Mouse (Mus musculus) ovary, postnatal 14 days (tissue): ENCODE results near the gene Nck1.

Source experiments
- DNase-seq: peaks from one replicate; pipeline ENCODE4 v3.0.0; 2022; ENCODE audit warnings: low spot score

Nck1 gene

DNA sequence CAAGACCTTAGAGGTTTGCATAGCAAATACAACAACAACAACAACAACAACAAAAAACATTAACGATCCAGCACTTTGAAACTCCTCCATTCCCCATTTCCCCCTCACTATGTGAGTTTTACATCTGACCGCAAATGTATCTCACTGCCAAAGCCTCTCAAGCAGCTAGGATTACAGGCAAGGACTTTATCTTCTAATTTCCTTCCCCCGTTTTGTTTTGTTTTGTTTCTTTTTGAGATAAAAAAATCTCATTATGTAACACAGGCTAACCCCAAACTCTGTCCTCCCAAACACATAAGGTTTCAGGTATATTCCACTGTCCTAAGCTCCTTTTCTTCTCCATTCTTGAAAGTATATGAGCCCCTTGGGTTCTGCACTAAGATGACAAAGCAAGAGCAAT is 11.2 kb downstream of the Nck1 start:
- DNase-seq: no peak

GRCm38 (mm10) chr9:100532847-100533505 is 13.0 kb downstream of the Nck1 start:
- DNase-seq: no peak

DNA sequence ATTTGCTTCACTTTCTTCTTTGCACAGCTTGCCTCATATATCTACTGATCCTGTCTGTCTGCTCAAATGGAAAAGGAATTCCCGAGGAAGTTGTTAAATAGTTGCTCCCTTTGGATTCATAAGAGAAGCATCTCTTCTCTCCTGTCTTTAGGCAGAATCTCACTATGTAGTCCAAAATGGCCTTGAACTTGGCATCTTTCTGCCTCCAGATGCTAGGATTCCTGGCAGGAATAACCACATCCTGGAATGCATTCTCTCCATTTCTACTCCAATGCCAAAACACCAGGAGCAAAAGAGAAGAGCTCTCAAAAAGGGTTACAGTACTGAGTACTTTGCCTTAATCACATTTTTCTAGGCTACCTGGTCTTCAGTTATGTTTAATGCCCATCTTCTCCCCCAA is 14.6 kb downstream of the Nck1 start:
- no peak for DNase-seq

GRCm38 (mm10) chr9:100525225-100525624 is 20.7 kb downstream of the Nck1 start:
- DNase-seq: no peak

DNA sequence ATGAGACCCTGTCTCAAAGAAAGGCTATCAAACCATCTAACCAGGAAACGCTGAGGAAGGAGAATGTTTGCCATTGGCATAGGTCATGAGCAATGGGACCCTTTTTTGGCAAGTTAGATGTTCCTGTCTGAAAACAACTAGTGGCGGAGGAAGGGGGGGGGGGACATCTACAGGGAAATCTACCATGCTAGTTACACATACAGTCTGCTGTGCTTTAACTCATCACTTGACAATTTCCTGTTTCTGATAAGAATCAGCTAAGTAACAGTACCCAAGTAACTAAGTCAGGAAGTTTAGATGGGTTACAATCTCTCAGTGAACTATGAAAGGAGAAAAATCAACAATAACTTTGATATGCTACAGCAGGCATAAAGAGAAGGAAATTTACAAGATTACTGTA is 23.9 kb downstream of the Nck1 start:
- DNase-seq: no peak

DNA sequence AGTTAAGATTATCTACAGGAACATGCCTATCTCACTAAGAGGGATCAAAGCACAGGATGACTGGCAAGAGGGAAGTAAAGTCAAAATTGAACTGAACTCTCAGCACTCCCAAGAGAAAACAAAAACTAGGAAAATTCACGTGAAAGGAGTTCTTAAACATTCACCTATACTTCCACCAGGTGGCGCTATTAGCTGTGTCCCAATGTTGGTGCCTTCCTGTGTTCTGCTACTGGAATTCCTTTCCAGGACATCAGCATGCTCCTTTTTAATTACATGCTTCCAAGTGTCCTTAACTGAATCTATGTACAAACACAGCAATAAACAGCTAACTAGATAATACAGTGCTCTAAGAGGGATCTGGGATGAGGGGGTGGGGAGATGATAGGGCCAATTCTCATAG is 25.3 kb downstream of the Nck1 start:
- DNase-seq: peak; percentile 42

GRCm38 (mm10) chr9:100520012-100520411 is 25.9 kb downstream of the Nck1 start:
- DNase-seq: no peak

DNA sequence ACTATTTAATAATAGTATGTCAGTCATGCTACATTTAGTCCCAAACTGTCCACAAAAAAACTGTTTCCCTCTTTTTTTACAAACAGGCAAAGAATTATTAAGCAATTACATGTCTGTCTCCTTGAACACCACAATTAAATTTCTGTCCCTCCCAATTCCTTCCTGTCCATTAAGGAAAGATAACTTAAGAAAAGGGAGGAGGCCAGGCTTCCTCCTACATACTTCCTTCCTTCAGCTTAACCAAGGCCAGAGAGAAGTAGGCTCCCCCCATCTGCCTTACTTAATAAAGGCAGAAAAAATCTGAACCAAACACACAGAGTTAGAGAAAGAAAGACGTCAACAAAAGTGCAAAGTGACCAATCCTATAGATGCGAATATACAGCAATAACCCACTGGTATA is 38.4 kb downstream of the Nck1 start:
- no peak for DNase-seq

- peak; percentile 27 for DNase-seq
These were observed 39.3 kb downstream of the Nck1 start for GRCm38 (mm10) chr9:100506652-100507051.

- DNase-seq: no peak
These were observed 40.4 kb downstream of the Nck1 start for GRCm38 (mm10) chr9:100505498-100505897.

GRCm38 (mm10) chr9:100493611-100494261 is 52.2 kb downstream of the Nck1 start:
- no peak for DNase-seq

DNA sequence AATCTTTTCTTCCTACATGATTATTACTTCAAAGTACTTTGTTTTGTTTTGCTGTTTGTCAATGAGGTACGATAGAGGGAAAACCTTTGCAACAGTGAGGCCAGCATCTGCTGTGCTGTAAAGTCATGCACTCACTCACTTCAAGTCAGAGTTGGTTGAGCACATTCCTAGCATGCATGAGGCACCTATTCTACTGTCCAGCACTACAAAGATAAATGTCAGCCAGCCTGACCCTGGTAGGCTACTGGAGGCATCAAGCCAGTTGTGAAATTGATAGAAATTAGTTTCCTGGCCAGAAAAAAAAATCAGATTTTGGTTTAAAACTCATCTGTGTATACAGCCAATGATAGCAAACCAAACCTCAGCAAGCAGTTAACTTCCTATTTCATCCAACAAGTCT is 54.5 kb downstream of the Nck1 start:
- no peak for DNase-seq

- DNase-seq: no peak
These were observed 57.0 kb downstream of the Nck1 start for GRCm38 (mm10) chr9:100488969-100489368.

GRCm38 (mm10) chr9:100488056-100488713 is 57.7 kb downstream of the Nck1 start:
- DNase-seq: no peak

DNA sequence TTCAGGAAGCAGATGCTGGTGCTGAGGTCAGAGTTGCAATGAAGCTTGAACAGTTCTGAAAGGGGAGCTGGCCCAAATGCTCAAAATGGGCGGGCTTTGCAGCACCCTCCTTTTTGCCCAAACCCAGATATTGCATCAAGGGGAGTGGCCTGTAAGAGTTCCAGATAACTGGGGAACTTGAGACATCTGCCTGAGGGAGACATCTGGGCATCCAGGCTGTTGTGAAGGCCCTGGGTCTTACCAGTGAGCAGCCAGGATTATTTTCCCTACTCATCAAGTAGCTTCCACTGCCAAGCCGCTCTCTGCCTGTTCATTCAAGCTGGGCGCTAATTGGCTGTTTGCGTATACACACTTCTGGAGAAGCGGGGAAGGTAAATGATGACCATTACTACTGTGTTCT is 59.5 kb downstream of the Nck1 start, which contains the start of gene Il20rb:
Gene Il20rb, minus strand, starts transcription at position 358 of the 400 bp plus-strand sequence.
- no peak for DNase-seq

- no peak for DNase-seq
These were observed 62.6 kb downstream of the Nck1 start for GRCm38 (mm10) chr9:100483318-100483717.

GRCm38 (mm10) chr9:100481626-100482025 is 64.3 kb downstream of the Nck1 start:
- DNase-seq: no peak

DNA sequence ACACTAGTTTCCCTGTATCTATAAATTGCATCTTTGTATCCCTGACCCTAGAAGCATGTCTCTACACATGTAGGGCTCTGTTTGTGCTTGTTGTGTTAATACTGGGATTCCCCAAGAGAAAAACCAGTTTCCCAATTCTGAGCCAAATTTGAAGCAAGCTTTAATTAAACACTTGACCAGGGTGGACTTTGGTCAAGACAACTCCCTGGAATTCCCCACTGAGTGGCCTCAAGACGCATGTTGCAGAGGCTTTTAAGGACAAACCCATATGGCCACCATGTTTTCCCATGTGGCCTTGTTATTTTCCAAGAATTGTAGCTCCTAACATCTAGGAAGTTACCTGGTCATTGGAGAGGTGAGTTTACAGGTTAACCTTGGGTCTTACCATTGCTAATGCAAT is 71.9 kb downstream of the Nck1 start:
- no peak for DNase-seq

GRCm38 (mm10) chr9:100473361-100473760 is 72.6 kb downstream of the Nck1 start:
- no peak for DNase-seq

GRCm38 (mm10) chr9:100472931-100473330 is 73.0 kb downstream of the Nck1 start:
- DNase-seq: no peak

DNA sequence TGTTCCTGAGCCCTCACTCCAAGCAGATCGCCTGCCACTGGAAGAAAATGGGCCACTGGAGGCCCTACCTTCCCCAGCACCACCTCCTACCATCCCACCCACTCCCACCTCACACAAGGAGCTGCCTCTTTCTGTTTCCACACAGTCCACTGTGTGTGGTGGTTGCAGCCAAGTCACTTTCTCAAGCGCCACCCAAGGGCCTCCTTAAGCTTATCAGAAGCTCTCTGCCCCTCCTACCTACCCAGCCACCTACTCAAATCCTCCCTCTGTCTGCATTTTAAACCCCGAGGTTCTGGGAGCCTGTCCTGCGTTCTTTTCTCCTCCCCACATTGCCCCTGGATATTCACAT is 74.4 kb downstream of the Nck1 start:
- no peak for DNase-seq

DNA sequence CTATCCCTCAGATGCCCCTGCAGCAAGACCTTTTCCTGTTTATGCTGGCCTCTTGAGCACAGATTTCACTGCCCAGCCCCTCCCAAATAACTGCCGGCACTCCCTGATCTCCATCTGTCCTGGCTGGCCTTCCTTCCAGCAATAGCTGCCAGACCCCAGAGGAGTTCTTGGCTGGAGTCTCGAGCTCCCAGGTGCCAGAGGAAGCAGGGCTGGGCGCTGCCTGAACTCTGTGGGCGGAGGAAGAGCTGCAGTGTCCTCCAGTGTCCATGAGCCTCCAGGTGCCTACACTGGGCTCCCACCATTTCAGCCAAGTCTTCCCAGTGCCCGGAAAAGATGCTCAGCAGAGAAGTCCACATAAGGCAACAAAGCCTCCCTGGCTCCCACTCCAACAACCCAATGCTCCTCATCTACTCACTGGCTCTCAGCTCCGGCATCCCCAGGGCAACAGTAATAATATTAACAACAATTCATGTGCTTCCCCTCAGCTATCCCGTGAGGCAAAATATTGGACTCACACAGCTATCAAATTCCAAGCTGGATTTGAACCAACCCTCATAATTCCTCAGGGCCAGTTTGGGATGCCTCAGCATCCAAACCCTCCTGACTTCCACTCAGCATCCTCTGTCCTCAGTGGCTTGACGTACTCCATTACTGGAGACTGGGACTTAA is 74.9 kb downstream of the Nck1 start:
- DNase-seq: peak; percentile 58

DNA sequence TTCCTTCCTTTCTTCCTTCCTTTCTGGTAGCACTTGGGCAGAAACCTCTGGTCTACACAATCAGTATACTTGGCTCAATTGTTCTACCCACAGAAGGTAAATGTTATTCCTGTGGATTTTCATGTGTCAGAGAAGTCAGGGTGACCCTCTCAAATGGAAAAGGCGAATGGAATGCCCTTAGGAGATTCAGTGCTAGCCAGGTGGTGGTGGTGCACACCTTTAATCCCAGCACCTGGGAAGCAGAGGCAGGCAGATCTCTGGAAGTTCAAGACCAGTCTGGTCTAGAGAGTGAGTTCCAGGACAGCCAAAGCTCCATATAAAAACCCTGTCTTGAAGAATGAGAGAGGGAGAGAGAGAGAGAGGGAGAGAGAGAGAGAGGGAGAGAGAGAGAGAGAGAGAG is 75.7 kb downstream of the Nck1 start:
- no peak for DNase-seq
